Mouse (Mus musculus) gastrocnemius, adult 2 months (tissue): ENCODE data around the gene Grin2a. TPM values are rescaled to one million over a fixed set of nuclear protein-coding genes. Genes with fewer than 3 reads are reported as not detected.
A peak's percentile ranks its signal among the peaks of the same experiment; 100 is the strongest.

Experiments used
- DNase-seq: peaks from one replicate; pipeline ENCODE4 v3.0.0; 2022
- H3K27ac ChIP-seq: fragments of 200-600 bp; 2 replicates; pipeline ENCODE4 v1.8.1; 2022; ENCODE audit warnings: mild to moderate bottlenecking
- H3K4me3 ChIP-seq: fragments of 200-600 bp; 2 replicates; pipeline ENCODE4 v1.8.1; 2022; ENCODE audit warnings: mild to moderate bottlenecking, moderate library complexity
- CTCF ChIP-seq: fragments of 200-600 bp; IDR thresholded peaks from 2 replicates; pipeline ENCODE4 v1.8.1; 2022; ENCODE audit warnings: antibody characterized with exemption, mild to moderate bottlenecking, moderate library complexity
- intact Hi-C: fragments of 180-260 bp; cut with DNase I; formaldehyde crosslinking; loops from one replicate; pipeline ENCODE4 v1.15.1; 2025
- total RNA-seq, 2 experiments: library from RNA; stranded (reverse); gene quantifications; 2 replicates each; pipeline ENCODE4 v1.2.3; 2021

Gene Grin2a
- total RNA-seq, 2 experiments from 2014 or later, result 0.14 TPM; not detected in 1

- no peak for TF ChIP-seq CTCF
- intact Hi-C loops, result loop anchor here (10.0 kb wide), 1 partner anchor 989 kb away; no protein-coding TSS in a partner anchor
- H3K4me3 ChIP-seq, result no peak overlapping the region
- no peak for DNase-seq
- H3K27ac ChIP-seq, result no peak overlapping the region
Observed at GRCm38 (mm10) chr16:9994041-9994950, 1.1 kb downstream of the Grin2a start.

GRCm38 (mm10) chr16:9993255-9994040 is 1.9 kb downstream of the Grin2a start:
- Histone ChIP-seq H3K27ac (no peak overlapping the region), H3K4me3 (peak overlapping the region; percentile 38)
- intact Hi-C loops, result loop anchor here (2.0 to 10.0 kb wide), 2 partner anchors 989 to 1111 kb away; no protein-coding TSS in a partner anchor
- TF ChIP-seq CTCF, result peak; percentile 62
- peak; percentile 26 for DNase-seq

- H3K4me3 ChIP-seq, result no peak overlapping the region
- intact Hi-C loops, result loop anchor here (2.0 to 10.0 kb wide), 2 partner anchors 988 to 1110 kb away; no protein-coding TSS in a partner anchor
- H3K27ac ChIP-seq, result no peak overlapping the region
- no peak for DNase-seq
- TF ChIP-seq CTCF, result no peak
Observed at GRCm38 (mm10) chr16:9992773-9993221, 2.6 kb downstream of the Grin2a start.

GRCm38 (mm10) chr16:9992076-9992772 is 3.1 kb downstream of the Grin2a start:
- intact Hi-C loops, result loop anchor here (2.0 to 10.0 kb wide), 2 partner anchors 987 to 1109 kb away; no protein-coding TSS in a partner anchor
- Histone ChIP-seq H3K27ac (no peak overlapping the region), H3K4me3 (no peak overlapping the region)
- no peak for TF ChIP-seq CTCF
- DNase-seq, result no peak

- TF ChIP-seq CTCF, result no peak
- Histone ChIP-seq H3K4me3 (no peak overlapping the region), H3K27ac (no peak overlapping the region)
- DNase-seq, result no peak
- intact Hi-C loops, result no loop called here
Observed at GRCm38 (mm10) chr16:9985041-9985440, 10.3 kb downstream of the Grin2a start.

- H3K27ac ChIP-seq, result no peak overlapping the region
- no peak overlapping the region for H3K4me3 ChIP-seq
- no peak for DNase-seq
- TF ChIP-seq CTCF, result no peak
- intact Hi-C loops, result no loop called here
Observed at GRCm38 (mm10) chr16:9980641-9981040, 14.7 kb downstream of the Grin2a start.

- Histone ChIP-seq H3K4me3 (no peak overlapping the region), H3K27ac (no peak overlapping the region)
- intact Hi-C loops, result no loop called here
- no peak for TF ChIP-seq CTCF
- DNase-seq, result no peak
Observed at GRCm38 (mm10) chr16:9978173-9978572, 17.2 kb downstream of the Grin2a start.

GRCm38 (mm10) chr16:9972705-9973104 is 22.7 kb downstream of the Grin2a start:
- TF ChIP-seq CTCF, result no peak
- Histone ChIP-seq H3K27ac (no peak overlapping the region), H3K4me3 (no peak overlapping the region)
- intact Hi-C loops, result no loop called here
- no peak for DNase-seq

GRCm38 (mm10) chr16:9964469-9964868 is 30.9 kb downstream of the Grin2a start:
- DNase-seq, result no peak
- no peak for TF ChIP-seq CTCF
- intact Hi-C loops, result no loop called here
- no peak overlapping the region for H3K27ac ChIP-seq
- no peak overlapping the region for H3K4me3 ChIP-seq

GRCm38 (mm10) chr16:9962482-9962881 is 32.9 kb downstream of the Grin2a start:
- intact Hi-C loops, result no loop called here

GRCm38 (mm10) chr16:9959340-9959739 is 36.0 kb downstream of the Grin2a start:
- no peak for DNase-seq
- Histone ChIP-seq H3K27ac (no peak overlapping the region), H3K4me3 (no peak overlapping the region)
- no peak for TF ChIP-seq CTCF
- intact Hi-C loops, result no loop called here

More at GRCm38 (mm10) chr16:9962482-9962881, 32.9 kb downstream of the Grin2a start:
- Histone ChIP-seq H3K4me3 (no peak overlapping the region), H3K27ac (no peak overlapping the region)
- DNase-seq, result no peak
- TF ChIP-seq CTCF, result no peak

- intact Hi-C loops, result no loop called here
- no peak for DNase-seq
- Histone ChIP-seq H3K4me3 (no peak overlapping the region), H3K27ac (no peak overlapping the region)
- TF ChIP-seq CTCF, result no peak
Observed at GRCm38 (mm10) chr16:9954266-9954665, 41.1 kb downstream of the Grin2a start.
